ENCODE assay signal across 12 mouse cellular contexts in the genomic region with DNA sequence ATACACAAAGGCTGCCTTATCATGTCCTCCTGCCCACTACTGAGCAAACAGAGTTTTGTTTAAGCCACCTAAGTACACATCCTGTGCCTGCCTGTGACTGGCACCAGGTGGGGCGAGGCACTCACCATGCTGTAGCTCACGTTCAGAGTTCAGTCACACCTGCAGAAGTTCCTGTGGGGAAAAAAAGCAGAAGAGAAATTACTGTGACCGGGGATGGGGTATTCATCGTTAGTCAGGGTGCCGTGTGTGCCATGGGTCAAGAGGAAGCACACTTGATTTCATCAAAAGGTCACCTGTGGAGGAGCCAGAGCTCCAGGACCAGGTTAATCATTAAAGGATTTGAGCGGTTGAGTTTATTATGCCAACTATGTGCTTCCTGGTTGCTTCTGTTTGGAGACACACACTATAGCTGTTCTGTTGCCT. TPM values are rescaled to one million over a fixed set of nuclear protein-coding genes. Genes with fewer than 3 reads are reported as not detected.
DNase-seq lines count a peak whose midpoint lies in the region; ATAC-seq and TF ChIP-seq lines count a peak whose summit lies in the region.
"Had no signal": no experiment of that assay in that cellular context is flagged by ENCODE, and none has a peak within 500 bp of the region (broad histone marks: within the 10 kb centered on the region; RNA-seq: fewer than 3 reads in every experiment).

No protein-coding gene starts in this region.

- 53% methylated on average over 6 of the region's 6 CpGs for WGBS in kidney, embryonic 15.5 days
- 34% methylated on average over 6 of the region's 6 CpGs for WGBS in stomach, postnatal 0 days

- H3K27me3 ChIP-seq in kidney, embryonic 15.5 days, result no peaks in the 10 kb centered on the region
- H3K27me3 ChIP-seq in stomach, postnatal 0 days (ENCODE audit: control insufficient read depth, insufficient read depth, low read length), result no peaks in the 10 kb centered on the region

- intact Hi-C loops in heart, postnatal 14 days (cut with DNase I), result no loop called here

- peak; percentile 74 for ATAC-seq in kidney, embryonic 15.5 days (replicated peaks; ENCODE audit: low FRiP score)
- ATAC-seq in stomach, postnatal 0 days (ENCODE audit: low FRiP score, low TSS enrichment), result peak; percentile 90
- ATAC-seq: hindbrain, embryonic 16.5 days had no signal

- peak; percentile 39 for TF ChIP-seq CTCF in stomach, postnatal 0 days (IDR thresholded peaks at IDR 0.05; ENCODE audit: low read depth)

- H3K9me3 ChIP-seq in kidney, embryonic 15.5 days (replicated peaks), result no peaks in the 10 kb centered on the region
- H3K9me3 ChIP-seq in stomach, postnatal 0 days (ENCODE audit: control insufficient read depth, low read length), result no peaks in the 10 kb centered on the region
- H3K9me3 ChIP-seq: forebrain, embryonic 10.5 days had no signal

- peak; percentile 91 for DNase-seq in heart, adult 11 months
- DNase-seq in heart, postnatal 14 days, result no peak
- DNase-seq in lung, adult 18-20 months, result peak; percentile 54 to 66
- peak; percentile 80 for DNase-seq in stomach, postnatal 0 days (ENCODE audit: low spot score)
- no peak for DNase-seq in adrenal gland, adult 2 months
- DNase-seq in adrenal gland, postnatal 25 days, result no peak
- DNase-seq in frontal cortex, postnatal 25 days (ENCODE audit: low spot score in 2 of 2), result no peak
- DNase-seq: heart, adult 18-20 months; midbrain, embryonic 14.5 days had no signal

- TF ChIP-seq EP300 in stomach, postnatal 0 days (optimal IDR thresholded peaks at IDR 0.05), result no peak

- peak overlapping the region; percentile 4; the same call in 1 of the 2 replicates for H3K4me2 ChIP-seq in kidney, embryonic 15.5 days
- H3K4me2 ChIP-seq in stomach, postnatal 0 days (replicated peaks; ENCODE audit: low read depth), result no peak overlapping the region

- no peak overlapping the region for H3K4me3 ChIP-seq in kidney, embryonic 15.5 days (replicated peaks)
- H3K4me3 ChIP-seq in stomach, postnatal 0 days (ENCODE audit: low read depth, low read length), result no peak overlapping the region
- H3K4me3 ChIP-seq: forebrain, embryonic 10.5 days had no signal

- H3K4me1 ChIP-seq in kidney, embryonic 15.5 days, result 0 out of 2 replicates have a peak, but pooled peaks cover 3% of the 10 kb centered on the region
- H3K4me1 ChIP-seq in stomach, postnatal 0 days (replicated peaks; ENCODE audit: control insufficient read depth, insufficient read depth), result no peaks in the 10 kb centered on the region
- H3K4me1 ChIP-seq: forebrain, embryonic 10.5 days had no signal

- peak overlapping the region; percentile 74 for H3K27ac ChIP-seq in kidney, embryonic 15.5 days
- peak overlapping the region; percentile 75 for H3K27ac ChIP-seq in stomach, postnatal 0 days (replicated peaks)
- H3K27ac ChIP-seq: forebrain, embryonic 10.5 days had no signal

- no peaks in the 10 kb centered on the region; the same call in 1 of the 2 replicates for H3K36me3 ChIP-seq in kidney, embryonic 15.5 days
- H3K36me3 ChIP-seq in stomach, postnatal 0 days (ENCODE audit: control insufficient read depth, insufficient read depth, low read length), result no peaks in the 10 kb centered on the region
- H3K36me3 ChIP-seq: forebrain, embryonic 10.5 days had no signal

- H3K9ac ChIP-seq in kidney, embryonic 15.5 days, result no peak overlapping the region
- H3K9ac ChIP-seq in stomach, postnatal 0 days (ENCODE audit: low read length), result no peak overlapping the region

RNA-seq across cellular contexts. Expression of a gene that starts 27.7 kb away (rescaled TPM):
- 10 to 100 TPM; 28.5 to 30.5 TPM for total RNA-seq in heart, postnatal 14 days (2021)
- 40.0 and 43.8 TPM in 2 replicates for polyA plus RNA-seq in kidney, embryonic 15.5 days (2015; fragmentation: Nextera tagmentation; extraction: Ambion mirVana)
- 111 and 114 TPM in 2 replicates for polyA plus RNA-seq in stomach, postnatal 0 days (2015; fragmentation: Nextera tagmentation; extraction: Ambion mirVana)
- 10 to 100 TPM; 69.6 to 78.0 TPM for total RNA-seq in adrenal gland, adult 2 months (2021)
- 16.7 TPM in 2 replicates for polyA plus RNA-seq in adrenal gland, adult 2 months (2012; rRNA removed)
- total RNA-seq in adrenal gland, postnatal 25 days (2021), result 56.7 and 68.9 TPM in 2 replicates

RNA-seq across cellular contexts. Expression of a gene that starts 32.5 kb away (rescaled TPM):
- 1 to 10 TPM; 6.7 to 6.9 TPM for total RNA-seq in heart, postnatal 14 days (2021)
- polyA plus RNA-seq in kidney, embryonic 15.5 days (2015; fragmentation: Nextera tagmentation; extraction: Ambion mirVana), result 34.1 and 35.0 TPM in 2 replicates
- polyA plus RNA-seq in stomach, postnatal 0 days (2015; fragmentation: Nextera tagmentation; extraction: Ambion mirVana), result 11.6 and 14.0 TPM in 2 replicates
- 10 to 100 TPM; 16.6 to 16.9 TPM for total RNA-seq in adrenal gland, adult 2 months (2021)
- 19.3 and 20.8 TPM in 2 replicates for polyA plus RNA-seq in adrenal gland, adult 2 months (2012; rRNA removed)
- 21.0 and 29.9 TPM in 2 replicates for total RNA-seq in adrenal gland, postnatal 25 days (2021)

Comparison
In these comparisons a context has a peak if more than half of its experiments do, and no peak if none do; other contexts are left out.
1. DNase-seq: peak in heart, adult 11 months (single experiment), lung, adult 18-20 months (2 of 2) and stomach, postnatal 0 days (single experiment); none in heart, postnatal 14 days (0 of 2), adrenal gland, adult 2 months (single experiment), adrenal gland, postnatal 25 days (single experiment) and frontal cortex, postnatal 25 days (0 of 2).